Mouse (Mus musculus) heart, embryonic 13.5 days (tissue): Measurements from ENCODE around the gene Galnt10. TPM values are rescaled to one million over a fixed set of nuclear protein-coding genes. Genes with fewer than 3 reads are reported as not detected.

Source experiments
- ATAC-seq: fragments of 200-750 bp; cut with Nextera tagmentation; 2 replicates; pipeline ENCODE4 v1.8.0; 2017; ENCODE audit warnings: moderate TSS enrichment; ENCODE audit not compliant: insufficient number of reproducible peaks, low FRiP score, low TSS enrichment; ENCODE audit errors: extremely low read depth
- H3K27ac ChIP-seq: fragments of 300-500 bp; sonication (generic); replicated peaks from 2 replicates; pipeline ENCODE4 v1.5.1; 2015; ENCODE audit warnings: moderate library complexity, mild to moderate bottlenecking, inconsistent platforms
- H3K27me3 ChIP-seq: fragments of 300-500 bp; sonication (generic); replicated peaks from 2 replicates; pipeline ENCODE4 v1.6.1; 2015; ENCODE audit warnings: mild to moderate bottlenecking, inconsistent platforms
- H3K36me3 ChIP-seq: fragments of 300-500 bp; sonication (generic); 2 replicates; pipeline ENCODE4 v1.6.1; 2015; ENCODE audit warnings: mild to moderate bottlenecking, inconsistent platforms
- H3K4me1 ChIP-seq: fragments of 300-500 bp; sonication (generic); 2 replicates; pipeline ENCODE4 v1.6.1; 2015; ENCODE audit warnings: inconsistent platforms
- H3K4me2 ChIP-seq: fragments of 300-500 bp; sonication (generic); 2 replicates; pipeline ENCODE4 v1.6.1; 2015; ENCODE audit warnings: inconsistent platforms, mild to moderate bottlenecking, moderate library complexity
- H3K4me3 ChIP-seq: fragments of 300-500 bp; sonication (generic); 2 replicates; pipeline ENCODE4 v1.5.1; 2015; ENCODE audit warnings: moderate library complexity, mild to moderate bottlenecking, inconsistent platforms
- H3K9ac ChIP-seq: fragments of 300-500 bp; sonication (generic); 2 replicates; pipeline ENCODE4 v1.6.1; 2015; ENCODE audit warnings: inconsistent platforms, mild to moderate bottlenecking, moderate library complexity
- H3K9me3 ChIP-seq: fragments of 300-500 bp; sonication (generic); 2 replicates; pipeline ENCODE4 v1.6.1; 2016; ENCODE audit warnings: inconsistent platforms
- WGBS: fragments of 180-500 bp; shearing (Covaris S2); methylation state at CpG from one replicate; pipeline ENCODE4 v1.1.7; 2015; ENCODE audit warnings: mixed read lengths; 5-methylcytosine and 5-hydroxymethylcytosine counted together
- polyA plus RNA-seq: library from polyadenylated mRNA; unstranded; fragments of >200 nt; fragmentation: Nextera tagmentation; extraction: Ambion mirVana; gene quantifications from 2 replicates; pipeline ENCODE4 v1.2.1, GENCODE M21; 2015

Gene Galnt10
- polyA plus RNA-seq, 1 experiment from 2014 or later, result 11.4 TPM

GRCm38 (mm10) chr11:57771676-57772075, 126.4 kb downstream of the Galnt10 start:
- Histone ChIP-seq H3K27me3 (no peaks in the 10 kb centered on the region; the same call in 1 of the 2 replicates), H3K36me3 (peaks cover 16% of the 10 kb centered on the region; the same call in 1 of the 2 replicates), H3K4me3 (no peak overlapping the region), H3K9me3 (no peaks in the 10 kb centered on the region), H3K4me1 (peaks cover 17% of the 10 kb centered on the region), H3K27ac (no peak overlapping the region), H3K4me2 (no peak overlapping the region), H3K9ac (no peak overlapping the region)
- no peak for ATAC-seq
- 90% methylated on average over 8 of the region's 8 CpGs for WGBS

- H3K4me2 ChIP-seq, result no peak overlapping the region
- ATAC-seq, result no peak
- 33% methylated on average over 13 of the region's 13 CpGs for WGBS
- H3K9me3 ChIP-seq, result no peaks in the 10 kb centered on the region
- peaks cover 16% of the 10 kb centered on the region; the same call in 1 of the 2 replicates for H3K36me3 ChIP-seq
- H3K4me3 ChIP-seq, result no peak overlapping the region
- H3K27me3 ChIP-seq, result no peaks in the 10 kb centered on the region; the same call in 1 of the 2 replicates
- H3K9ac ChIP-seq, result no peak overlapping the region
- no peak overlapping the region for H3K27ac ChIP-seq
- H3K4me1 ChIP-seq, result peaks cover 19% of the 10 kb centered on the region
Measured at GRCm38 (mm10) chr11:57773479-57773878, 128.2 kb downstream of the Galnt10 start.

DNA sequence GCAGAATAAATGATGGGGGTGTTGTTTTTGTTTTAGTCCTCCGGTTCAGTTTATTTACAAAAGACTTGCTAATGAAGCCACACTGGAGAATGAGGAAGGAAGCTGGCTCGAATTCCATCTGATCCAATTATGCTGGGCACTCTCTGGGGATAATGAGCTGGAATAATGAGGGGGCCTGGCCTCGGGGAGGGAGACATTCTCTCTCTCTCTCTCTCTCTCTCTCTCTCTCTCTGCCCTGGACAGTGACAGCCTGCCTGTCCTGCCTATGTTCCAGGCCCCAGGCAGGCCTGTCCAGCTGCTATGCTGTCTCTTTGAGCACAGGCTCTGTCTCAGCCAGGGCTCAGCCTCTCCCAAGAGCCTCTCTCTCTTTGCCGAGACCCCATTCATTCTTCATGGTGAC, 128.7 kb downstream of the Galnt10 start:
- H3K36me3 ChIP-seq, result peaks cover 16% of the 10 kb centered on the region; the same call in 1 of the 2 replicates

DNA sequence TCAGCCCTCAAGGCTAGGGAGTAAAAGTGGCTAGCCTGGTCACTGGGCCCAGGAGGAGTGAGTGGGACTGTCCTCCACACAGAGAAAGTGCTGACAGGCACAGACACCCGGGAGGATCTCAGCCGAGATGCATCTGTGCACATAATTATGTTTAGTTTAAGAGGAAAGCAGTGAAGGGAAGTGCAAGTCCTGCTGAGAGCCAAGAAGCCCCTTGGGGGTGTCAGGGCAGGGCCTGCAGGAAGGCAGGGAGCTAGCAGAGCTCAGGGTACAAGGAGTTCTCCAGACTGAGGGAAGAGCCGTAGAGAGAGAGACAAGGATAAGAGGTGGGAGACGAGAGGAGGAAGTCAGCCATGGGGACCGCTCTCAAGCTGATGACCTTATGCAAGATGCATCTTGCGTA, 130.6 kb downstream of the Galnt10 start:
- Histone ChIP-seq H3K4me3 (no peak overlapping the region), H3K4me1 (peaks cover 19% of the 10 kb centered on the region), H3K27me3 (no peaks in the 10 kb centered on the region; the same call in 1 of the 2 replicates), H3K9me3 (no peaks in the 10 kb centered on the region), H3K36me3 (peaks cover 15% of the 10 kb centered on the region; the same call in 1 of the 2 replicates), H3K9ac (no peak overlapping the region), H3K4me2 (no peak overlapping the region), H3K27ac (no peak overlapping the region)
- no peak for ATAC-seq
- WGBS, result 66% methylated on average over 6 of the region's 6 CpGs

More for the DNA sequence above, 128.7 kb downstream of the Galnt10 start:
- no peak overlapping the region for H3K4me2 ChIP-seq
- no peak overlapping the region for H3K27ac ChIP-seq
- no peak overlapping the region for H3K4me3 ChIP-seq
- H3K4me1 ChIP-seq, result peaks cover 19% of the 10 kb centered on the region
- WGBS, result 35% methylated on average over 4 of the region's 4 CpGs
- no peak for ATAC-seq
- no peak overlapping the region for H3K9ac ChIP-seq
- no peaks in the 10 kb centered on the region; the same call in 1 of the 2 replicates for H3K27me3 ChIP-seq
- H3K9me3 ChIP-seq, result no peaks in the 10 kb centered on the region

- Histone ChIP-seq H3K36me3 (peaks cover 14% of the 10 kb centered on the region; the same call in 1 of the 2 replicates), H3K4me2 (no peak overlapping the region), H3K4me1 (peaks cover 19% of the 10 kb centered on the region), H3K4me3 (no peak overlapping the region), H3K9ac (no peak overlapping the region), H3K27ac (no peak overlapping the region), H3K9me3 (no peaks in the 10 kb centered on the region), H3K27me3 (no peaks in the 10 kb centered on the region; the same call in 1 of the 2 replicates)
- WGBS, result 89% methylated on average over 3 of the region's 3 CpGs
- no peak for ATAC-seq
Measured at GRCm38 (mm10) chr11:57776546-57776945, 131.3 kb downstream of the Galnt10 start.

DNA sequence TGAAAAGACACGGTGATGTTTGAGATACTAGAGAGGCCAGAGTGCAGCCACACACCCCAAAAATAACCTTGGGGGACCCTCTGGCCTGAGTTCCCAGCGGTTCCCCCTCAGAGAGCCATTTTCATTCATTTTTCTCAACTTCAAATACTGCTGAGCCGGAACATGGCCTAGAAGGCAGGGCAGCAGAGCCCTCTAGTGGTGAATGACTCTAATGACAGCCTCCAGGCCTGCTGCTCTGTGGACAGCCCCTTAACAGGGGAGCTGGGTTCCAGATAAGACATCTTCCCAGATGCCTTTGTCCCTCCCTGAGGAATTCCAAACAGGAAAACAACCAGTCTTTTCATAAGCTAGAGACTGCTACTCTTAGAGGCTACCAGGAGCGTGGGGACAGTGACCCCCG, 133.1 kb downstream of the Galnt10 start:
- no peak overlapping the region for H3K4me3 ChIP-seq
- H3K4me2 ChIP-seq, result no peak overlapping the region
- H3K27me3 ChIP-seq, result no peaks in the 10 kb centered on the region
- 14% methylated on average over 5 of the region's 5 CpGs for WGBS
- no peaks in the 10 kb centered on the region for H3K9me3 ChIP-seq
- no peak overlapping the region for H3K9ac ChIP-seq
- ATAC-seq, result no peak
- H3K27ac ChIP-seq, result no peak overlapping the region
- peaks cover 10% of the 10 kb centered on the region; the same call in 1 of the 2 replicates for H3K36me3 ChIP-seq
- peaks cover 14% of the 10 kb centered on the region for H3K4me1 ChIP-seq

DNA sequence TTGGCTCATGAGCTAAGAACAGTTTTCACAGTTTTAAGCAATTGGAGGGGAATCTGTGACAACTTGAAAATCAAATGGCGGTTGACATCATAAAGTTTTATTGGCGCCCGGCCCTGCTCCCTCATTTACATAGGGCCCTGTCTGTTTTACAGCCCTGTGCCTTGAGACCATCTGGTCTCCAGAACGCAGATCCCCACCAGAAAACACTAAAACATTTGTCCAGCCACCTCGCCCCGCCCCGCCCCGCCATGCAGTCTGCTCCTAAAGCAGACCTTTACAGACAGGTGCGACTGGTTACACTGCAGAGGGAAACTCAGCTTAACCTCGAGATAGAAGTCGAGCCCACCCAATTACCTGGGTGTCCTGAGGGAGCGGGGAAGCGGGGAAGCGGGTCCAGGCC, 134.6 kb downstream of the Galnt10 start:
- Histone ChIP-seq H3K4me3 (no peak overlapping the region), H3K4me1 (peaks cover 5% of the 10 kb centered on the region; the same call in 1 of the 2 replicates), H3K36me3 (peaks cover 10% of the 10 kb centered on the region; the same call in 1 of the 2 replicates), H3K27ac (no peak overlapping the region), H3K27me3 (no peaks in the 10 kb centered on the region), H3K9me3 (no peaks in the 10 kb centered on the region), H3K9ac (no peak overlapping the region), H3K4me2 (no peak overlapping the region)
- WGBS, result 88% methylated on average over 14 of the region's 14 CpGs
- no peak for ATAC-seq

DNA sequence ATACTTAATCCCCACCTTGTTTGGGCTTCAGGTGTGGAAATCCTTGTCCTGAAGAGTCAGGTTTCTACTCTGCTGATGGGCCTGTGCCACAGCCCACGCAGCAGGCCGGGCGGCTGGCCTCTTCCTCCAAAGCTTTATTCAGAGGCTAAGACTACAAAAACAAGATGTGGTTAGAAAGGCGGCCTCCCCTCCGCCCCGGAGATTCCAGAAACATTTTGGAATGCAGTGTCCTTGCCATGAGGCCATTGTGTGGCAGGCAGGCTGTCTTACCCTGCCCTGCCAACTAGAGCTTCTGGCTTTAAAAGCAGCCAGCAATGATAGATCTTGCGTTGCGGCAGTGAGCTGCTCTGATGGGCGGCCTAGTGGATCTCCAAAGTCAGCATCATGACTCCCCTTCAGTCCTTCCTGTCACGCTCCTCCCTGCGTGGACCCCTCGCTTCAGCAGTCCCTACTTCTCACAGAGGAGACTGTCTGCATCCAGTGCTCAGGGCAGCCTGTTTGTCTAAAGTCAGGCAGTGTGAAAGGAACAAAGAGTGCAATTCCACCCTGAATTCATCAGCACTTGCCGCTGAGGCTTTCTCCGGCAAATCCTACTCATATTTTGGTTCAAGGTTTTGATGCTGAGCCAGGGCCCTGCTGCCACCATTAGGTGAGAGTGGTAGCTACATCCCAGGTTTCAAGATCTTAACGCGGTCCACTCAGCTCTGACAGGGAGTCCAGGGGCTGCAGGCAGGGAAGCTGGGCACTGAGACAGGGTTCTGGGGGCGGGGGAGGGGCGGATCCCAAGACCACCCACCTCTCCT, 141.6 kb downstream of the Galnt10 start:
- no peak overlapping the region for H3K4me2 ChIP-seq
- 55% methylated on average over 18 of the region's 18 CpGs for WGBS
- no peak overlapping the region for H3K27ac ChIP-seq
- 0 out of 2 replicates have a peak, but pooled peaks cover 3% of the 10 kb centered on the region for H3K36me3 ChIP-seq
- H3K27me3 ChIP-seq, result no peaks in the 10 kb centered on the region
- no peak overlapping the region for H3K9ac ChIP-seq
- no peak overlapping the region for H3K4me3 ChIP-seq
- H3K9me3 ChIP-seq, result no peaks in the 10 kb centered on the region
- ATAC-seq, result no peak
- H3K4me1 ChIP-seq, result peaks cover 16% of the 10 kb centered on the region

- H3K4me1 ChIP-seq, result peaks cover 16% of the 10 kb centered on the region
- WGBS, result 26% methylated on average over 3 of the region's 3 CpGs
- H3K36me3 ChIP-seq, result no peaks in the 10 kb centered on the region
- no peak for ATAC-seq
- H3K4me3 ChIP-seq, result no peak overlapping the region
- no peaks in the 10 kb centered on the region for H3K9me3 ChIP-seq
- no peak overlapping the region for H3K4me2 ChIP-seq
- no peak overlapping the region for H3K9ac ChIP-seq
- H3K27me3 ChIP-seq, result no peaks in the 10 kb centered on the region
- no peak overlapping the region for H3K27ac ChIP-seq
Measured at GRCm38 (mm10) chr11:57787913-57788312, 142.7 kb downstream of the Galnt10 start.

- WGBS, result 30% methylated on average over 21 of the region's 21 CpGs
- H3K4me2 ChIP-seq, result peak overlapping the region; percentile 42
- no peak overlapping the region for H3K9ac ChIP-seq
- peaks cover 16% of the 10 kb centered on the region for H3K4me1 ChIP-seq
- peak overlapping the region; percentile 11; the same call in 1 of the 2 replicates for H3K4me3 ChIP-seq
- no peaks in the 10 kb centered on the region for H3K9me3 ChIP-seq
- H3K36me3 ChIP-seq, result no peaks in the 10 kb centered on the region
- H3K27ac ChIP-seq, result no peak overlapping the region
- ATAC-seq, result no peak
- no peaks in the 10 kb centered on the region for H3K27me3 ChIP-seq
Measured at GRCm38 (mm10) chr11:57790866-57791535, 145.8 kb downstream of the Galnt10 start.

- H3K27me3 ChIP-seq, result no peaks in the 10 kb centered on the region
- H3K36me3 ChIP-seq, result no peaks in the 10 kb centered on the region
- ATAC-seq, result no peak
- H3K9me3 ChIP-seq, result no peaks in the 10 kb centered on the region
- H3K4me1 ChIP-seq, result peaks cover 3% of the 10 kb centered on the region
- no peak overlapping the region for H3K27ac ChIP-seq
- no peak overlapping the region for H3K4me3 ChIP-seq
- no peak overlapping the region for H3K4me2 ChIP-seq
- no peak overlapping the region for H3K9ac ChIP-seq
- WGBS, result 56% methylated on average over 6 of the region's 6 CpGs
Measured at GRCm38 (mm10) chr11:57795086-57795485, 149.8 kb downstream of the Galnt10 start.
